Mouse (Mus musculus): ENCODE data around the gene Myrf. TPM values are rescaled to one million over a fixed set of nuclear protein-coding genes. Genes with fewer than 3 reads are reported as not detected.

Gene Myrf
- polyA plus RNA-seq, 1 experiment from 2014 or later, result 0.55 TPM

DNA sequence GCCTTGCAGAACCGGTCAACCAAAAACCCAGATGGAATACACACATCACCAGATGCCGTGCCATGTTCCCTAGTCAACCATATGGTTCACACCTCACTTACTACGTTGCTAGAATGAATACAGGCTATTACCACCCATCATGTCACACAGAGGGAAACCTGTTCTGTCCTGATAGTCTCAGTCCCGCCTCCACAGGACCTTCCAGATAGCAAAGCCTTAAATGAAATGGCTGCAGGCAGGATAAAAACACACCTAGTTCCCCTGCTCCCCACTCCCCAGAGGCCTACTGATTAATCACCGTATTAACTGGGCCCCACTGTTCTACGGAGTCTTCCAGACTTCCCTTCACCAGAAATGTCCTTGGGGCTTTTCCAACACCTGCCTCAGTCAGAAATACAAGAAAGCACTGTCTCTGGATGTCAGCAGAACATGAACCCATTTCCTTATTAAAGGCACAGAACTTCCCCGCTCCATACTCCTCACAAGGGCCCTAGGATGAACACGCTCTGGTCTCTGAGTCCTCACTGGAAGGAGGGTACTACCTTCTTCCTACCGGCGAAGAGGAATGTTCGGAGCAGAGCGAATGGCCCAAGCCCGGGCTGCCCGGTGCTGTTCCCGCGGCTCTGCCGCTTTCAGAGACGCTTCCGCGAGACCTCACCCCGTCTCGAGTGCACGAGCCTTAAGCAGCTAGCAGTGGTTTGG is 37.3 kb downstream of the Myrf start:
- peak overlapping the region; percentile 83 for H3K27ac ChIP-seq
- ATAC-seq (ENCODE audit: insufficient number of reproducible peaks, low FRiP score, low TSS enrichment, low read depth), result peak; percentile 53
- peaks cover 50% of the 10 kb centered on the region for H3K36me3 ChIP-seq
- peak overlapping the region; percentile 76 for H3K4me2 ChIP-seq
- peak overlapping the region; percentile 75 for H3K9ac ChIP-seq
- H3K27me3 ChIP-seq, result no peaks in the 10 kb centered on the region
- WGBS, result 1% methylated on average over 23 of the region's 23 CpGs
- H3K4me1 ChIP-seq, result peaks cover 16% of the 10 kb centered on the region
- no peaks in the 10 kb centered on the region for H3K9me3 ChIP-seq
- H3K4me3 ChIP-seq, result peak overlapping the region; percentile 78

DNA sequence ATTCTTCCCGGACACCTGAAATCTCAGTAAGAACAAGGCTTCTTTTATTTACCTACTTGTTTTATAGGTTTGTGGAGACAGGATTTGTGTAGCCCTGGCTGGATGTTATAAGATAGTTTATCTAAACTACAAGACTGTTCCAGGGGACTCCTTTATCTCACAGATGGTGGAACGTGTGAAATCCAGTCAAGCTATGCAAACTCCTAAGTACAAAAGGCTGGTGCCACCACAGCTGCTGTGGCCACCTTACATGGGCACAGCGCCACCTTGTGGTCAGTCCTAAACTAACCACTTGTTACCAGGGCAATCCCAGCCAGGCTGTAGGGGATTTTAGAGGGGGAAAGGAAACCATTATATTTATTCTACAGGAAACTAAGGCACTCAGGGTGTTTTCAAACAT is 41.8 kb downstream of the Myrf start:
- no peak for ATAC-seq (ENCODE audit: insufficient number of reproducible peaks, low FRiP score, low TSS enrichment, low read depth)

DNA sequence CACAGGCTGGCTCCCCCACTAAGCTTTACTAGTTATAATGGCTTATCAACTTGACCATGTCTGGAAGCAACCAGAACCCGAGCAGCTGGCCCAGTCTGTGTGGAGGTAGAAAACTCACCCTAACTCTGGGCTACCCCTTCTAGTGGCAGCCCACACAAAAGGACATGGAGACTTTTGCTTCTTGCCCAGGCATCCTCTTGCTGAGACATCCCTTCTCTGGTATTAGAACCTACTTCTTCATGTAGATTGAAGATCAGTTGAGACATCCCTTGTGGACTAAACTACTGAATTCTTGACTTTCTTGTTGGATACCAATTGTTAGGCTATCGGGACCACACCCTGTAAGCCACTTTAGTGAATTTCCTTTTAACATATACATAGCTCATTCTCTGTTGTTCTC is 42.3 kb downstream of the Myrf start:
- no peak overlapping the region for H3K27ac ChIP-seq
- H3K4me2 ChIP-seq, result no peak overlapping the region
- H3K9me3 ChIP-seq, result no peaks in the 10 kb centered on the region
- peaks cover 8% of the 10 kb centered on the region for H3K4me1 ChIP-seq
- H3K9ac ChIP-seq, result no peak overlapping the region
- ATAC-seq (ENCODE audit: insufficient number of reproducible peaks, low FRiP score, low TSS enrichment, low read depth), result no peak
- H3K4me3 ChIP-seq, result no peak overlapping the region
- no peaks in the 10 kb centered on the region for H3K27me3 ChIP-seq
- peaks cover 65% of the 10 kb centered on the region for H3K36me3 ChIP-seq
- WGBS, result 62% methylated on average over 2 of the region's 2 CpGs

More for the DNA sequence above, 41.8 kb downstream of the Myrf start:
- H3K27me3 ChIP-seq, result no peaks in the 10 kb centered on the region
- H3K36me3 ChIP-seq, result peaks cover 60% of the 10 kb centered on the region
- H3K4me1 ChIP-seq, result peaks cover 9% of the 10 kb centered on the region
- 26% methylated on average over 3 of the region's 3 CpGs for WGBS
- H3K4me2 ChIP-seq, result no peak overlapping the region
- no peak overlapping the region for H3K27ac ChIP-seq
- no peak overlapping the region for H3K9ac ChIP-seq
- H3K9me3 ChIP-seq, result no peaks in the 10 kb centered on the region
- H3K4me3 ChIP-seq, result no peak overlapping the region

DNA sequence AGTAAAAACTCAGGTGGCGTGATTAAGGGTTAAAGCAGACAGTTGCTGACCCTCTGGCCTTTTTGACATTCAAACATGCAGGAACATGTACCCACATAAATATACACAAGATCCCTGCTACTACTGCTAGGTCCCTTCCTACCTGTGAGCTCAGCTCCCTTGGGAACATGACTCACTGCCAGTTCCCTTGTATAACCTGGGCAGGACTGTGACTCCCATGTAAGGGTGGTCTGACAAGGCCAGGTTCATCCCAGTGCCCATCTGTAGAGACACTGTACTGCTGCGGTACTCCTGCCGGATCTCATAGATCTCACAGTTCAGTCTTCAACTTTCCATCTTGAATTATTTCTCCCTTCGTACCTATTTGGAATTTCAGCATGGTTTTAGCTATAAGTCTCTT is 43.4 kb downstream of the Myrf start:
- H3K4me1 ChIP-seq, result no peaks in the 10 kb centered on the region
- no peak overlapping the region for H3K27ac ChIP-seq
- no peak overlapping the region for H3K4me2 ChIP-seq
- WGBS, result 77% methylated on average over 4 of the region's 4 CpGs
- H3K36me3 ChIP-seq, result peaks cover 76% of the 10 kb centered on the region
- no peaks in the 10 kb centered on the region for H3K27me3 ChIP-seq
- no peak overlapping the region for H3K4me3 ChIP-seq
- H3K9me3 ChIP-seq, result no peaks in the 10 kb centered on the region
- no peak for ATAC-seq (ENCODE audit: insufficient number of reproducible peaks, low FRiP score, low TSS enrichment, low read depth)
- H3K9ac ChIP-seq, result no peak overlapping the region

DNA sequence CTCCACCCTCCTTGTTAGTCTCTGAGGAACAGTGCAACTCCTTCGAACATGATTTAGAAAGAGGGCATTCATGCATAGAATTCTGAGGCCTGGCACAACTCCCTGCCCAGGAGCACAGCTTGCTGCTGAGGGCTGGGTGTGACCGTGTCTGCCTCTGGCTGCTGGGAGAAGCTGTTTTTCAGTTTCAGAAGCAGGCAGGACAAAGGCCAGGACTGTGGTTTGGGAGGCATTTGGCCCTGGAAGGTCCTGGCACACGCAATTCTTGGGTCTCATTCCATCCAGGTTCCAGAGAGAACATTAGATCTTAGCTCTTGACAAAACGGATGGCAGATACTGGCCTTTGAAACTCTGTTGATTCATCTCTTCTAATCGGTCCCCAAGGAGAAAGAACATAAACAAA is 45.3 kb downstream of the Myrf start:
- Histone ChIP-seq H3K4me1 (no peaks in the 10 kb centered on the region), H3K27ac (no peak overlapping the region), H3K27me3 (no peaks in the 10 kb centered on the region), H3K4me3 (no peak overlapping the region), H3K9me3 (no peaks in the 10 kb centered on the region), H3K4me2 (no peak overlapping the region), H3K9ac (no peak overlapping the region), H3K36me3 (peaks cover 77% of the 10 kb centered on the region)
- no peak for ATAC-seq (ENCODE audit: insufficient number of reproducible peaks, low FRiP score, low TSS enrichment, low read depth)
- WGBS, result 78% methylated on average over 5 of the region's 5 CpGs

DNA sequence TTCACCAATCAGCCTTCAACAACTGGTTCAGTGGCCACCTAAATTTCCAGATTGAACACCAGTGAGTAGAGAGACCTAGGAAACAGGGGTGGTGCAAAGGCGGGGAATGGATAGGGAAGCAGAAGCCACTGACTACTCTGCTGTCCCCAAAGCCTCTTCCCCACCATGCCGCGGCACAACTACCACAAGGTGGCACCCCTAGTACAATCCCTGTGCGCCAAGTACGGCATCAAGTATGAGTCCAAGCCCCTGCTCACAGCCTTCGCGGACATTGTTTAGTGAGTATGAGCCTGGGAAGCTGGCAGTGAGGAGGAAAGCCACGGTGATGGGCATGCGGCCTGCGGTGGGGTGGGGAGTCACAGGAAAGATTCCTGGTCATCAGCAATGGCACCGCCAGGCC is 46.2 kb downstream of the Myrf start:
- WGBS, result 84% methylated on average over 11 of the region's 11 CpGs
- Histone ChIP-seq H3K4me1 (no peaks in the 10 kb centered on the region), H3K36me3 (peaks cover 77% of the 10 kb centered on the region), H3K4me2 (no peak overlapping the region), H3K9ac (no peak overlapping the region), H3K27ac (no peak overlapping the region), H3K4me3 (no peak overlapping the region), H3K9me3 (no peaks in the 10 kb centered on the region), H3K27me3 (no peaks in the 10 kb centered on the region)
- no peak for ATAC-seq (ENCODE audit: insufficient number of reproducible peaks, low FRiP score, low TSS enrichment, low read depth)

DNA sequence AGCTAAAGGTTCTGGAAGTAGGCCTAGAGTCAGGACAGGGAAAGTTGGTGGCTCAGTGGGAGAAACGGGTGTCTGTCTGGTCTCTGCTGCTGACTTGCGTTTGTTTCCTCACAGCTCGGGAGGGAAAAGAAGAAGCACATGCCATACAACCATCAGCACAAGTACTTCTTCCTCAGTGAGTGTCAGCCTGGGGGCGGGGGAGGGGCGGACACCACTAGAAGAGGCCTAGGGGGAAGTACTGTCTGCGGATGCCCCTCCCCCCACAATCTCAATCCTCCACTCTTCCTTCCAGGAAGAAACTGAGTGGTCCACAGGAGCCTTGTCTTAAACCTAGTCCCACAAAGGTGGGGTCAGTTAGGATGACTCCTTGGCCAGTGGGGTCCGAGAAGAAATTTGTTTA is 49.2 kb downstream of the Myrf start:
- no peaks in the 10 kb centered on the region for H3K27me3 ChIP-seq
- H3K4me2 ChIP-seq, result no peak overlapping the region
- ATAC-seq (ENCODE audit: insufficient number of reproducible peaks, low FRiP score, low TSS enrichment, low read depth), result no peak
- H3K4me3 ChIP-seq, result no peak overlapping the region
- no peak overlapping the region for H3K27ac ChIP-seq
- 76% methylated on average over 7 of the region's 7 CpGs for WGBS
- H3K4me1 ChIP-seq, result peaks cover 8% of the 10 kb centered on the region; the same call in 1 of the 2 replicates
- H3K9ac ChIP-seq, result no peak overlapping the region
- peaks cover 94% of the 10 kb centered on the region for H3K36me3 ChIP-seq
- no peaks in the 10 kb centered on the region for H3K9me3 ChIP-seq

DNA sequence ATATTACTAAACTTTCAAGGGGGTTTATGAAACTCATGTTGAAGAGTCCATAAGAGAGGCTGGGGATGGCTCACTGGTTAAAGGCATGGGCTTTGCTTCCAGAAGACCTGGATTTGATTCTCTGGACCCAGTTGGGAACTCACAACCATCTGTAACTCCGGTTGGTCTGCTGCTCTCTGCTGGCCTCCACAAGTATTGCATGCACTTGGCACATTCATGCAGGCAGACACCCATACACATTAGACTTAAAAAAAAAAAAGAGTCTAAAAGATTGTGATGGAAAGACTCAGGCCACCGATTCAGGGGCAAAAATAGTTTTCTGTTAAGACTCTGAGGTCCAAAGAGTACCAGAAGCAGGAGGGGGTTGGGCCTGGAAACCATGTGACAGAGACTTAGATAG is 49.8 kb downstream of the Myrf start:
- Histone ChIP-seq H3K4me2 (no peak overlapping the region), H3K9me3 (no peaks in the 10 kb centered on the region), H3K4me3 (no peak overlapping the region), H3K9ac (no peak overlapping the region), H3K27ac (no peak overlapping the region), H3K36me3 (peaks cover 94% of the 10 kb centered on the region), H3K4me1 (peaks cover 9% of the 10 kb centered on the region; the same call in 1 of the 2 replicates), H3K27me3 (no peaks in the 10 kb centered on the region)
- ATAC-seq (ENCODE audit: insufficient number of reproducible peaks, low FRiP score, low TSS enrichment, low read depth), result no peak
- WGBS, result 38% methylated on average over 2 of the region's 2 CpGs

DNA sequence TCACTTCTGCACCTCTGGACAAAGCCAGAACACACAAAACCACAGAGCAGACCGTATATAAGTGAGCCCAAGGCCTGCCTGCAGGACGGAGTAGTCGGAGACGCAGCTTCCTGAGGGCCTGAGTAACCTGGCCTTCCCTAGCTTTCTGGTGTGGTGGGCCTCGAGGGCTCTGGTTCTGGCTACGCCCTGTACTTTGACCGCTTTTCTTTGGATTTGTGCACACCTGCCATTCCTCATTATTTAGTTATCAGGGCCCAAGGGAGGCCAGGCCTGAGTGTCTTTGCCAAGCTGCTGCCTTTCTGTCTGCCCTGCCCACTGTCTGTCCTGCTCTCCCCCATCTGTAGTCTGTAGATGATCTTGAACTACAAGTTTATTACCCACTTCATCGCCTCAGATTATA is 50.6 kb downstream of the Myrf start:
- Histone ChIP-seq H3K4me3 (no peak overlapping the region), H3K9ac (no peak overlapping the region), H3K4me2 (no peak overlapping the region), H3K4me1 (peaks cover 16% of the 10 kb centered on the region), H3K27ac (no peak overlapping the region), H3K27me3 (no peaks in the 10 kb centered on the region), H3K9me3 (no peaks in the 10 kb centered on the region), H3K36me3 (peaks cover 95% of the 10 kb centered on the region)
- no peak for ATAC-seq (ENCODE audit: insufficient number of reproducible peaks, low FRiP score, low TSS enrichment, low read depth)
- 91% methylated on average over 8 of the region's 8 CpGs for WGBS

DNA sequence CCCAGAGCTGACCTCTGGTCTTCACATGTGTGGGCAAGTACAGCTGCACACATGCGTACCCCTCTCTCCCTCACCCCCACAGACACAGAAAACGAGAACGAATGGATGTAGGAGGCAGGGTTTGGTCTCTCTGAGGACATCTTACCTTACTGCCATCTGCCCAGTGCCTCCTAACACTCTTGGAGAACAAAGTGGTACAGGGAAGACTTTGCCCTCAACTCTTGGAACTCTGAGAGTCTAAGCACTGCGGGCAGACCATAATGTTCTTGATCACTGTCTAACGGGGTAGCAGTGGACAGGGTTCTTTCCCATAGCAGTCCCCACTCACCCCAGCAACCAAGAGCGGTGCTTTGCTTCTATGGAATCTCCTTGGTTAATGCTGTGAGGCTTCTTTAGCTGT is 51.5 kb downstream of the Myrf start:
- 98% methylated on average over 6 of the region's 6 CpGs for WGBS
- no peak for ATAC-seq (ENCODE audit: insufficient number of reproducible peaks, low FRiP score, low TSS enrichment, low read depth)
- H3K36me3 ChIP-seq, result peaks cover 87% of the 10 kb centered on the region

DNA sequence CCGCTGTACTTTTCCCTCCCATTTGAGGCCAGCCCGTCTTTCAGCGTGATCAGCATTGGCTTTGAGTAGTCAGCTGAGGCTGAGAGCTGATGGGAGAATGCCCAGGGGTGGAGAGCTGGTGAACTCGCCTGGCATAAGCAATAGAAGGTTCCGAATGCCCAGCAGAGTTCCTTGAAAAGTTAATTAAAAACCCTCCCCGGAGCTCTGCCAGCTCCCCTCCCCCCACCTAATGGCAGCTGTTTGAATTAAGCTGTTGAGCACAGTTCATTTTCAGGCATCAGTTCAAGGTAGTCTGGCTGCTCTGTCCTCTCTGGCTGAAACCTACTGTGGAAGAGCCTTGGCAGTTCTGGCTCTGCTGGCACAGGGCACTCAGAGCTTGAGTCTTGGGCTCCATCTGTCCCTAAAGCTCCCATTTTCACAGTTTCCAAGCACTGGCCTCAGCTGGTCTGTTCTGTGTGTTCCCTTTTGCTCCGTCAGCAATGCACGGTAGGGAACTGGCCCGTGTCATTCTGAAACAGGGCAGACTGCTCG is 52.2 kb downstream of the Myrf start:
- ATAC-seq (ENCODE audit: insufficient number of reproducible peaks, low FRiP score, low TSS enrichment, low read depth), result no peak
- no peak overlapping the region for H3K4me3 ChIP-seq
- peaks cover 30% of the 10 kb centered on the region for H3K4me1 ChIP-seq
- no peak overlapping the region for H3K9ac ChIP-seq
- H3K9me3 ChIP-seq, result no peaks in the 10 kb centered on the region
- H3K4me2 ChIP-seq, result no peak overlapping the region
- H3K36me3 ChIP-seq, result peaks cover 80% of the 10 kb centered on the region
- no peaks in the 10 kb centered on the region for H3K27me3 ChIP-seq
- 0 out of 2 replicates have a peak overlapping the region, but pooled peaks have one; percentile 33 for H3K27ac ChIP-seq
- WGBS, result 48% methylated on average over 10 of the region's 10 CpGs

More for the DNA sequence above, 51.5 kb downstream of the Myrf start:
- H3K4me2 ChIP-seq, result no peak overlapping the region
- H3K9me3 ChIP-seq, result no peaks in the 10 kb centered on the region
- no peak overlapping the region for H3K27ac ChIP-seq
- no peaks in the 10 kb centered on the region for H3K27me3 ChIP-seq
- H3K4me3 ChIP-seq, result no peak overlapping the region
- H3K9ac ChIP-seq, result no peak overlapping the region
- peaks cover 25% of the 10 kb centered on the region for H3K4me1 ChIP-seq

DNA sequence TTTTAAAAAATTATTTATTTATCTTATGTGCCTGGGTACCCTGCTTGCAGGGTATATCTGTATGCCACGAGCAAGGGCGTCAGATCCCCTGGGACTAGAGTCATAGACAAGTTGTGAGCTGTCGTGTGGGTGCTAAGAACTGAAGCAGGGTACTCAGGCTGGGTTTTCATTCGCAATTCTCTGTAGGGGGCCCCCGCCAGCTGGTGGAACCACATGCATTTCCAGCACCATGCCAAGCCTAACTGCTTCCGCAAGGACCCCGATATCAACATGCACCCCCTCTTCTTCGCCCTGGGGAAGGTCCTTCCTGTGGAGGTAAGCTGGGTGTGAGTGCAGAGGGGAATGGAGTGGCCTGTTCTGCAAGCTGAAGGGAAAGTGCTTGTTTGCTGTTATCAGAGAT is 54.0 kb downstream of the Myrf start:
- Histone ChIP-seq H3K4me3 (no peak overlapping the region), H3K4me1 (peaks cover 33% of the 10 kb centered on the region), H3K36me3 (peaks cover 62% of the 10 kb centered on the region), H3K9ac (no peak overlapping the region), H3K4me2 (no peak overlapping the region), H3K9me3 (no peaks in the 10 kb centered on the region), H3K27ac (no peak overlapping the region), H3K27me3 (no peaks in the 10 kb centered on the region)
- no peak for ATAC-seq (ENCODE audit: insufficient number of reproducible peaks, low FRiP score, low TSS enrichment, low read depth)
- 90% methylated on average over 8 of the region's 8 CpGs for WGBS

Measured in limb, embryonic 15.5 days (tissue).